Mouse (Mus musculus) induced T-regulatory cell, adult 2 months (primary cell): Measurements from ENCODE around the gene Nae1.

Source experiments
- DNase-seq: peaks from one replicate; pipeline ENCODE4 v3.0.0-alpha.2; 2012; ENCODE audit warnings: low read depth

Gene Nae1

DNA sequence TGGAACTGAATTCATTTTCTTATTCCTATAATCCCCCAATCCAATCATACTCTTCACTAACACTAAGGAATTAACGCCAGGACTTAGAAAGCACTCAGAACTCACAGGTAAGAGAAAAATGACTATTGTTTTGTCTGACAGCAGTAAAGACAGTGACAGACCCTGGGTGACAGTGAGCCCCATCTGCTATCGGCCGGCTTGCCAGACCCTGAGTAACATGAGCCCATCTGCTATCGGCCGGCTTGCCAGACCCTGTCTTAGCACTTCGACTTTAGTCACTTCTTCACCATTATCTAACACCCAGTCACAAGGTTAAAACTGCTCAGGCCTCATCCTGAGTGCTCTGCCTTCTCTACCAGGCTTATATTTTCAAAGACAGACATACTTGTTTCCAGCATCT lies 4.8 kb downstream of the Nae1 start:
- DNase-seq, result no peak

DNA sequence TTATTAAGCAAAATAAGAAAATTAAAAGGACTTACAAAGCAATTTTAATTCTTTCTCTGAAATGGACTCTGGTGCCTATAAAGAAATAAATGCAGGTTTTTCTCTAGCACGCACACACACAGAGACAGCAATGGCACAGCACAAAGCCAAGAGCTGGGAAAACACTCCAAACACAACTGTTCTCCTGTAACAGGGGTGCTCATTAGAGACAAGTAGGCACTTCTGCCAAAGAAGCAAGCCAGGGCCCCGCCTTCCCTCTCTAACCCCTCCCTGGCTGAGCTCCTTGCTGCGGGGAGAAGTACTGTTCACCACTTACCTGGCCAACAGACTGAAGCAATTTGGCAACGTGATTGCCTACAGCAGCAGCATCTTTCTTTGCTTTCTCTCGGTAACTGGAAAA lies 16.6 kb downstream of the Nae1 start:
- no peak for DNase-seq

GRCm38 (mm10) chr8:104510134-104510533 lies 24.3 kb downstream of the Nae1 start:
- no peak for DNase-seq

DNA sequence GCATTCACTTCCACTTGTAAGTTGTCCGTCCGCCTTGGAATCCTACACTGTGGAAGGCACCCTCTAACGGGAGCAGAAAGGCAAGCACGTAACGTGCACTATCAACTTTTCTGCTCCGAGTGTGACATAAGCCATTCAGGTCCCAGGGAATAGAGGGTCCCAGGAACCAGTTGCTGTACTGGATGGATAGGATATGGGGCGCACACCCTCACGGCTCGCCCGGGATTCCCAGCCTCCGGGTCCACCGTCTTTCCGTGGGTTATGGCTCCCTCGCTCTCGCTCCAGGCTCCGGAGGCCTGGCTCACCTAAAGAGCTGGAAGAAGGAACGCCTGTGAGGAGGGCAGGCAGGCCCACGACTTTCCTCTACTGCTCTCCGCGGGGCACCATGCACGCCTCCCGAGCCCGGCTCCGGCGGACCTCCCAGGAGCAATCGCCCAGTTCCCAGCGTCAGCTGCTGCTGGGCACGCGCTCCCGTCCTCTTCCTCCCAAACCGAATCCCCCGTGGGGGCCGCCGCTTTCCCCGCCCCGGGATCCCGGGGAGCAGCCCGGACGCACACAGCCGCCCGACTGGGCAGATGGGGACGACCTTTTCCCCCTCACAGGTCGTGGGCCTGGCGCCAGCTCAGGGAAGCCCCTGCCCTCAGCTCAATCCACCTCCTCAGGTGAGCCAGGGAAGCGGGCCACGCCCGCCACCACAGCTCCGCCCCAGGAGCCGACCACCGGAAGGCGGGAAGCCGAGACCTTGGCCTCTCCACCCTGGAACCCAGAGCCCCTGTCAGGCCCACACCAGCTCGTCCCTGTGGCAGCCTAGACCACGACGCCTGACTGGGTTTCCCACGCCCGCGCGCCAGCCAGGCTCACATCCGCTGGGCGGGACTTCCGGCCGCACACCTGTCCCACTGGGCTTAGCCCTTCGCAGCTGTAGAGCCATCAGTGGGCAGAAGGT lies 25.1 kb downstream of the Nae1 start, which contains the start of gene Terb1:
Gene Terb1, minus strand, starts transcription at position 850 of the 946 bp plus-strand sequence.
- DNase-seq, result peak; percentile 61

- no peak for DNase-seq
Observed at GRCm38 (mm10) chr8:104479091-104479490, 55.3 kb downstream of the Nae1 start.

- no peak for DNase-seq
Observed at GRCm38 (mm10) chr8:104472465-104472864, 62.0 kb downstream of the Nae1 start.

DNA sequence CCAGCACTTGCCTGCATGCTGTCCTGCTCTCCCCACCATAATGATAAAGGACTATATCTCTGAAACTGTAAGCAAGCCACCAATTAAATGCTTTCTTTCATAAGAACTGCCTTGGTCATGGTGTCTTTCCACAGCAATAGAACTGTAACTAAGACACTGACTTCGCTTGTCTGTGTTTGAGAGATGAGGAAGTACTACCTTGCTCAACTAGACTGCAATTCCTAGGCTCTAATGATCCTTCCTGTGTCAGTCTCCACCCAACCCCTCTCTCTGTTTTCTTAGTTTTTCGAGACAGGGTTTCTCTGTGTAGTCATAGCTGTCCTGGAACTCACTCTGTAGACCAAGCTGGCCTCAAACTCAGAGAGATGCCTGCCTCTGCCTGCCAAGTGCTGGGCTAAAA lies 67.0 kb downstream of the Nae1 start:
- no peak for DNase-seq
